Mouse (Mus musculus): Measurements from ENCODE around the gene Crygn. TPM values are rescaled to one million over a fixed set of nuclear protein-coding genes. Genes with fewer than 3 reads are reported as not detected.

The Crygn gene
- polyA plus RNA-seq, 2 experiments, result 1.2 TPM; not detected in 1

DNA sequence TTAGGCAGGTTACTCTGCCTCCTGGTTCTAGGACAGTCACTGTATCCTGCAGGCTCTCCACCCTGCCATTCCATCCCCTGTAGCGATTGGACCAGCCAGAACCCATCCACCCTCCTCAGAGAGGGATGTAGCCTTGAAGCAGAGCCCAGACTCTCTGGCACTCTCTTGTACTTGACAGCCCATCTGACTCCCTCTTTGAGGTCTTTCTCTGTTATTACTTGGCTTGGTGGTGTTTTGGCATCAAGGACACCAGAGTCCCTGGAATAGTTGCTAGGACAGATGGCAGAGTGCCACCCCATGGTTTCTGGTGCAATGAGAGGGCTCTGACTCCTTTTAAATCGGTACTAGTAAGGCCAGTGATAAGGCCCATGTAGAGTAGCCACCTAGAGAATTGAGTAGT is 44.6 kb downstream of the Crygn start:
- 52% methylated on average over 2 of the region's 2 CpGs for WGBS (ENCODE audit: insufficient replicate concordance)
- Histone ChIP-seq H3K4me1 (replicated peaks; ENCODE audit: control insufficient read depth in 2 of 2, insufficient read depth in 2 of 2, low read length in 1 of 2) (peaks cover 3% of the 10 kb centered on the region in 2 experiments; a peak in 2 of 4 replicates), H3K36me3 (replicated peaks; ENCODE audit: control insufficient read depth, insufficient read depth, low read depth) (no peaks in the 10 kb centered on the region; the same call in 1 of the 2 replicates), H3K9ac (replicated peaks) (no peak overlapping the region), H3K4me2 (ENCODE audit: low read depth) (no peak overlapping the region), H3K27ac (no peak overlapping the region), H3K27me3 (ENCODE audit: control insufficient read depth, insufficient read depth, low read length) (no peaks in the 10 kb centered on the region), H3K9me3 (ENCODE audit: control insufficient read depth, low read length) (no peaks in the 10 kb centered on the region), H3K4me3 (ENCODE audit: insufficient read depth in 1 of 2, low read depth in 2 of 2, low read length in 2 of 2) (no peak overlapping the region)
- ATAC-seq (ENCODE audit: insufficient read depth) (no peak), DNase-seq (ENCODE audit: low read depth in 3 of 3, low spot score in 3 of 3) (no peak)
- no peak for TF ChIP-seq CTCF (IDR thresholded peaks at IDR 0.05; ENCODE audit: low read depth)
- TF ChIP-seq EP300 (IDR thresholded peaks at IDR 0.05; ENCODE audit: low read depth), result no peak

GRCm38 (mm10) chr5:24711615-24712014 is 46.2 kb downstream of the Crygn start:
- H3K27ac ChIP-seq, result no peak overlapping the region
- peaks cover under 1 to 3% of the 10 kb centered on the region in 2 experiments; a peak in 1 of 4 replicates for H3K4me1 ChIP-seq (replicated peaks; ENCODE audit: control insufficient read depth in 2 of 2, insufficient read depth in 2 of 2, low read length in 1 of 2)
- WGBS (ENCODE audit: insufficient replicate concordance), result 81% methylated on average over 6 of the region's 6 CpGs
- no peaks in the 10 kb centered on the region for H3K9me3 ChIP-seq (ENCODE audit: control insufficient read depth, low read length)
- H3K36me3 ChIP-seq (replicated peaks; ENCODE audit: control insufficient read depth, insufficient read depth, low read depth), result no peaks in the 10 kb centered on the region; the same call in 1 of the 2 replicates
- TF ChIP-seq CTCF (IDR thresholded peaks at IDR 0.05; ENCODE audit: low read depth), result peak; percentile 59
- no peak for TF ChIP-seq EP300 (IDR thresholded peaks at IDR 0.05; ENCODE audit: low read depth)
- no peak for ATAC-seq (ENCODE audit: insufficient read depth)
- H3K4me2 ChIP-seq (ENCODE audit: low read depth), result no peak overlapping the region
- no peak overlapping the region for H3K4me3 ChIP-seq (ENCODE audit: insufficient read depth in 1 of 2, low read depth in 2 of 2, low read length in 2 of 2)
- H3K27me3 ChIP-seq (ENCODE audit: control insufficient read depth, insufficient read depth, low read length), result no peaks in the 10 kb centered on the region
- no peak for DNase-seq (ENCODE audit: low read depth in 3 of 3, low spot score in 3 of 3)
- H3K9ac ChIP-seq (replicated peaks), result no peak overlapping the region

DNA sequence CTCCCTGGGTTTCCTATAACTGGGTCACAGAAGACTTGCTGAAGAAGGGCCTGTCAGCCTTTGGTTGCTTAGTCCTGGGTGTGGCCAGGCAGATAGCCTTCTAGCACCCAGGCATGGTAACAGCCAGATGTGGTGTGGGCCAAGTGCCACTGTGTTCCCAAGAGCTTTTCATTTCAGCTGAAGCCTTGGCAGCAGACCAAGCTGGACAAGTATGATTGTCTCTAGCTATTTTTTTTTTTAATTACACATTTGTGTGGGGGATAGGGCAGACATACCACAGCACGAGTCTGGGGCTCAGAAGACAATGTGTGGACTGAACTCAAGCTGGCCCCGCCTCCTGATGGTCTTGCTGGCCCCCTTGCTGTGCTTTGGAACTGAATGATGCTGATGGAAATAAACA is 47.8 kb downstream of the Crygn start:
- WGBS (ENCODE audit: insufficient replicate concordance), result 56% methylated on average over 2 of the region's 2 CpGs
- H3K4me3 ChIP-seq (ENCODE audit: insufficient read depth in 1 of 2, low read depth in 2 of 2, low read length in 2 of 2), result no peak overlapping the region
- DNase-seq (ENCODE audit: low read depth in 3 of 3, low spot score in 3 of 3) (no peak), ATAC-seq (ENCODE audit: insufficient read depth) (peak; percentile 28; the same call in 1 of the 2 replicates)
- no peak overlapping the region for H3K9ac ChIP-seq (replicated peaks)
- H3K27ac ChIP-seq, result no peak overlapping the region
- H3K9me3 ChIP-seq (ENCODE audit: control insufficient read depth, low read length), result no peaks in the 10 kb centered on the region
- H3K36me3 ChIP-seq (replicated peaks; ENCODE audit: control insufficient read depth, insufficient read depth, low read depth), result peaks cover 2% of the 10 kb centered on the region; the same call in 1 of the 2 replicates
- H3K27me3 ChIP-seq (ENCODE audit: control insufficient read depth, insufficient read depth, low read length), result no peaks in the 10 kb centered on the region
- H3K4me1 ChIP-seq (replicated peaks; ENCODE audit: control insufficient read depth in 2 of 2, insufficient read depth in 2 of 2, low read length in 1 of 2), result 0 out of 4 replicates have a peak, but pooled peaks cover 0 to 3% of the 10 kb centered on the region in 2 experiments
- no peak for TF ChIP-seq EP300 (IDR thresholded peaks at IDR 0.05; ENCODE audit: low read depth)
- no peak for TF ChIP-seq CTCF (IDR thresholded peaks at IDR 0.05; ENCODE audit: low read depth)
- H3K4me2 ChIP-seq (ENCODE audit: low read depth), result no peak overlapping the region

- TF ChIP-seq CTCF (IDR thresholded peaks at IDR 0.05; ENCODE audit: low read depth) (no peak), EP300 (IDR thresholded peaks at IDR 0.05; ENCODE audit: low read depth) (no peak)
- H3K9ac ChIP-seq (replicated peaks), result no peak overlapping the region
- no peak for ATAC-seq (ENCODE audit: insufficient read depth)
- no peaks in the 10 kb centered on the region for H3K27me3 ChIP-seq (ENCODE audit: control insufficient read depth, insufficient read depth, low read length)
- WGBS (ENCODE audit: insufficient replicate concordance), result 82% methylated on average over 8 of the region's 8 CpGs
- DNase-seq (ENCODE audit: low read depth in 3 of 3, low spot score in 3 of 3), result no peak
- H3K36me3 ChIP-seq (replicated peaks; ENCODE audit: control insufficient read depth, insufficient read depth, low read depth), result peaks cover 12% of the 10 kb centered on the region
- H3K27ac ChIP-seq, result no peak overlapping the region
- H3K4me2 ChIP-seq (ENCODE audit: low read depth), result no peak overlapping the region
- no peaks in the 10 kb centered on the region for H3K4me1 ChIP-seq (replicated peaks; ENCODE audit: control insufficient read depth in 2 of 2, insufficient read depth in 2 of 2, low read length in 1 of 2)
- H3K4me3 ChIP-seq (ENCODE audit: insufficient read depth in 1 of 2, low read depth in 2 of 2, low read length in 2 of 2), result no peak overlapping the region
- no peaks in the 10 kb centered on the region for H3K9me3 ChIP-seq (ENCODE audit: control insufficient read depth, low read length)
Measured at GRCm38 (mm10) chr5:24704615-24705014, 53.2 kb downstream of the Crygn start.

- no peak overlapping the region for H3K4me2 ChIP-seq (ENCODE audit: low read depth)
- peaks cover 16% of the 10 kb centered on the region for H3K36me3 ChIP-seq (replicated peaks; ENCODE audit: control insufficient read depth, insufficient read depth, low read depth)
- H3K4me3 ChIP-seq (ENCODE audit: insufficient read depth in 1 of 2, low read depth in 2 of 2, low read length in 2 of 2), result no peak overlapping the region
- no peak for ATAC-seq (ENCODE audit: insufficient read depth)
- H3K27ac ChIP-seq, result no peak overlapping the region
- TF ChIP-seq CTCF (IDR thresholded peaks at IDR 0.05; ENCODE audit: low read depth), result no peak
- no peak for TF ChIP-seq EP300 (IDR thresholded peaks at IDR 0.05; ENCODE audit: low read depth)
- H3K9me3 ChIP-seq (ENCODE audit: control insufficient read depth, low read length), result no peaks in the 10 kb centered on the region
- H3K27me3 ChIP-seq (ENCODE audit: control insufficient read depth, insufficient read depth, low read length), result no peaks in the 10 kb centered on the region
- no peaks in the 10 kb centered on the region for H3K4me1 ChIP-seq (replicated peaks; ENCODE audit: control insufficient read depth in 2 of 2, insufficient read depth in 2 of 2, low read length in 1 of 2)
- DNase-seq (ENCODE audit: low read depth in 3 of 3, low spot score in 3 of 3), result no peak
- WGBS (ENCODE audit: insufficient replicate concordance), result 79% methylated on average over 3 of the region's 3 CpGs
- no peak overlapping the region for H3K9ac ChIP-seq (replicated peaks)
Measured at GRCm38 (mm10) chr5:24701271-24701670, 56.5 kb downstream of the Crygn start.

Other genes with a start within 250 kb of the Crygn start
- not detected in 2 replicates for gene Gbx1, start 230.8 kb downstream of the Crygn start, polyA plus RNA-seq (2012; rRNA removed)
- gene Gbx1, start 230.8 kb downstream of the Crygn start, polyA plus RNA-seq (2014; fragmentation: Nextera tagmentation; extraction: Ambion mirVana), result not detected in 2 replicates
- gene Asb10, start 217.0 kb downstream of the Crygn start, polyA plus RNA-seq (2012; rRNA removed), result 0.08 and 0.13 TPM in 2 replicates
- not detected in 2 replicates for gene Asb10, start 217.0 kb downstream of the Crygn start, polyA plus RNA-seq (2014; fragmentation: Nextera tagmentation; extraction: Ambion mirVana)
- 0.03 TPM in 1 of 2 replicates, not detected in the other for gene 4931409K22Rik, start 201.2 kb downstream of the Crygn start, polyA plus RNA-seq (2012; rRNA removed)
- not detected in 2 replicates for gene 4931409K22Rik, start 201.2 kb downstream of the Crygn start, polyA plus RNA-seq (2014; fragmentation: Nextera tagmentation; extraction: Ambion mirVana)
- 29.2 and 33.6 TPM in 2 replicates for gene Abcf2, start 180.5 kb downstream of the Crygn start, polyA plus RNA-seq (2012; rRNA removed)
- gene Abcf2, start 180.5 kb downstream of the Crygn start, polyA plus RNA-seq (2014; fragmentation: Nextera tagmentation; extraction: Ambion mirVana), result 50.9 and 53.5 TPM in 2 replicates
- gene Chpf2, start 171.3 kb downstream of the Crygn start, polyA plus RNA-seq (2012; rRNA removed), result 5.6 and 5.9 TPM in 2 replicates
- gene Chpf2, start 171.3 kb downstream of the Crygn start, polyA plus RNA-seq (2014; fragmentation: Nextera tagmentation; extraction: Ambion mirVana), result 5.9 and 6.5 TPM in 2 replicates
- gene Smarcd3, start 133.6 kb downstream of the Crygn start, polyA plus RNA-seq (2012; rRNA removed), result 1.1 and 1.5 TPM in 2 replicates
- gene Smarcd3, start 133.6 kb downstream of the Crygn start, polyA plus RNA-seq (2014; fragmentation: Nextera tagmentation; extraction: Ambion mirVana), result 0.95 and 1.0 TPM in 2 replicates
- gene Nub1, start 72.5 kb downstream of the Crygn start, polyA plus RNA-seq (2012; rRNA removed), result 6.7 and 10.8 TPM in 2 replicates
- gene Nub1, start 72.5 kb downstream of the Crygn start, polyA plus RNA-seq (2014; fragmentation: Nextera tagmentation; extraction: Ambion mirVana), result 10.5 and 11.9 TPM in 2 replicates
- gene Wdr86, start 27.3 kb downstream of the Crygn start, polyA plus RNA-seq (2012; rRNA removed), result 1.4 TPM in 2 replicates
- 1.1 and 1.5 TPM in 2 replicates for gene Wdr86, start 27.3 kb downstream of the Crygn start, polyA plus RNA-seq (2014; fragmentation: Nextera tagmentation; extraction: Ambion mirVana)
- gene Rheb, start 84.6 kb upstream of the Crygn start, polyA plus RNA-seq (2012; rRNA removed), result 20.3 and 25.9 TPM in 2 replicates
- gene Rheb, start 84.6 kb upstream of the Crygn start, polyA plus RNA-seq (2014; fragmentation: Nextera tagmentation; extraction: Ambion mirVana), result 79.5 and 81.4 TPM in 2 replicates

All from liver, embryonic 14.5 days (tissue).